Mouse (Mus musculus): Measurements from ENCODE around the gene Msh5.

- TF ChIP-seq CTCF (IDR thresholded peaks at IDR 0.05 in 2 of 3, conservative IDR thresholded peaks at IDR 0.05 in 1 of 3; ENCODE audit: control insufficient read depth in 1 of 3, insufficient read depth in 1 of 3, low read depth in 2 of 3, low read length in 3 of 3, poor library complexity in 1 of 3, severe bottlenecking in 1 of 3) (no peak), KAT2A (conservative IDR thresholded peaks at IDR 0.05; ENCODE audit: low read depth, low read length) (no peak), MXI1 (IDR thresholded peaks at IDR 0.05; ENCODE audit: low read depth, low read length) (no peak), EP300 (IDR thresholded peaks at IDR 0.05; ENCODE audit: low read depth in 1 of 2, low read length in 2 of 2) (peak; percentile 58 to 61), POLR2A (IDR thresholded peaks at IDR 0.05; ENCODE audit: control insufficient read depth in 1 of 2, insufficient read depth in 1 of 2, low read depth in 1 of 2, low read length in 2 of 2, poor library complexity in 1 of 2) (no peak), NELFE (IDR thresholded peaks at IDR 0.05; ENCODE audit: low read depth, low read length) (no peak), NRF1 (IDR thresholded peaks at IDR 0.05; ENCODE audit: insufficient read depth, low read depth, low read length, poor library complexity, severe bottlenecking) (no peak), CHD1 (IDR thresholded peaks at IDR 0.05; ENCODE audit: low read depth, low read length) (no peak), JUND (IDR thresholded peaks at IDR 0.05; ENCODE audit: low read depth, low read length) (no peak), CHD2 (IDR thresholded peaks at IDR 0.05; ENCODE audit: low read length) (no peak)
These were observed 37.5 kb upstream of the Msh5 start for GRCm38 (mm10) chr17:35083929-35084497.

Data from MEL (cell line).